In the genomic region with DNA sequence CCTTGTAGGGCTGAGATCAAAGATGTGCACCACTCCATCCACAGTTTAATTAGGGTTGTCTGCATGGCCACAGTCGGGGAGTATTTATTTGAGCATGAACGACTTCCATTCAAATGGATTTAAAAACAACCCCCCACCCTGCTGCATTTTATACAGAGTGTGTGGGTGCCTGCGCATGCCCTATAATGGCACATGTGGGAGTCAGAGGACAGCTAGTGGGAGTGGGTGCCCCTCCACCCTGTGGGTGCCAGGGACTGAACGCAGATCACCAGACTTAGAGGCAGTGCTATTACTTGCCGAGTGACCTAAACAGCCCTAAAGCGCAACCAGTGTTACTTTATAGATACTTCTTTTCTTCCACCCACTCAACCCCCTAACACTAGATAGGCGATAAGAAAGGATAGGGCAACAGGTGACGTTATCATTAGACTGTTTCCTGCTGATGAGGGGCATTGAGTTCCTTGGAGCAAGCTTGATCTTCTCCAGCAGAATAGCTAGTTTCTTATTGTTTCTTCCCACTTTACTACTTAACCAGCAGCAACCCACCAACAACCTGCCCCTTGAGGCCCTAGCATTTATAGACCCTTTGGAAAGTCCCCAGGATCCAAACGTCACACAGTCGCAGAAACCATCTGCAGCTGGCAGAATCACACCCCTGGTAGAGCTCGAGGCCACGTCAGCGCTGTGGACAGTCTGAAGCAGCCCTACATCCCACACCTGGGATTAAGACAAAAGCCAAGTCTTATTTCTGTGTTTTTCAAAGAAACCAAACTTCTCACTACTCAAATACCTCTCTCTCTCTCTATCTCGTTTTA, we compare ENCODE assay signal across 12 mouse cellular contexts. TPM values are rescaled to one million over a fixed set of nuclear protein-coding genes. Genes with fewer than 3 reads are reported as not detected.
DNase-seq lines count a peak whose midpoint lies in the region; ATAC-seq and TF ChIP-seq lines count a peak whose summit lies in the region.
"Had no signal": no experiment of that assay in that cellular context is flagged by ENCODE, and none has a peak within 500 bp of the region (broad histone marks: within the 10 kb centered on the region; RNA-seq: fewer than 3 reads in every experiment).

No protein-coding gene starts in this region.

- no peaks in the 10 kb centered on the region for H3K9me3 ChIP-seq in heart, postnatal 0 days (replicated peaks; ENCODE audit: control insufficient read depth, low read length)
- peaks cover 7% of the 10 kb centered on the region for H3K9me3 ChIP-seq in CH12.LX (replicated peaks; ENCODE audit: low read length)
- peaks cover 3% of the 10 kb centered on the region; the same call in 1 of the 2 replicates for H3K9me3 ChIP-seq in embryonic facial prominence, embryonic 12.5 days

- H3K4me3 ChIP-seq in heart, postnatal 0 days (ENCODE audit: low read depth, low read length), result no peak overlapping the region
- H3K4me3 ChIP-seq in CH12.LX (replicated peaks in 1 of 3; ENCODE audit: low read depth in 2 of 3, low read length in 2 of 3, poor library complexity in 1 of 3), result peak overlapping the region; percentile 31 to 41 (median 35)
- H3K4me3 ChIP-seq in embryonic facial prominence, embryonic 12.5 days, result no peak overlapping the region

- peak; percentile 18; the same call in 1 of the 2 replicates for TF ChIP-seq POLR2A in CH12.LX (IDR thresholded peaks at IDR 0.05; ENCODE audit: low read depth, low read length)

- no peak for TF ChIP-seq EP300 in heart, postnatal 0 days (IDR thresholded peaks at IDR 0.05; ENCODE audit: low read depth)
- TF ChIP-seq EP300 in CH12.LX (IDR thresholded peaks at IDR 0.05; ENCODE audit: low read length), result peak; percentile 47; the same call in 1 of the 2 replicates

- no peak overlapping the region for H3K4me2 ChIP-seq in heart, postnatal 0 days (ENCODE audit: low read depth, low read length)
- peak overlapping the region; percentile 88 for H3K4me2 ChIP-seq in CH12.LX (ENCODE audit: insufficient read depth, low read depth, poor library complexity, severe bottlenecking)
- H3K4me2 ChIP-seq in embryonic facial prominence, embryonic 12.5 days (replicated peaks), result peak overlapping the region; percentile 86; the same call in 1 of the 2 replicates

- H3K36me3 ChIP-seq in heart, postnatal 0 days (replicated peaks; ENCODE audit: control insufficient read depth, insufficient read depth, low read length), result no peaks in the 10 kb centered on the region
- H3K36me3 ChIP-seq in CH12.LX (replicated peaks in 1 of 2; ENCODE audit: control insufficient read depth in 1 of 2, insufficient read depth in 1 of 2, low read length in 1 of 2), result peaks cover 0 to 9% of the 10 kb centered on the region in 2 experiments
- H3K36me3 ChIP-seq in embryonic facial prominence, embryonic 12.5 days, result no peaks in the 10 kb centered on the region

- no peak for ATAC-seq in heart, postnatal 0 days (ENCODE audit: insufficient read depth, low read depth)
- no peak for ATAC-seq in embryonic facial prominence, embryonic 12.5 days (ENCODE audit: insufficient number of reproducible peaks, insufficient read depth, low FRiP score, low TSS enrichment)
- peak; percentile 16; the same call in 1 of the 2 replicates for ATAC-seq in megakaryocyte-erythroid progenitor cell, adult 5-6 weeks (replicated peaks; ENCODE audit: low FRiP score, low TSS enrichment, poor library complexity, severe bottlenecking)
- ATAC-seq: Patski had no signal

- TF ChIP-seq CTCF in heart, postnatal 0 days (IDR thresholded peaks at IDR 0.05; ENCODE audit: low read depth), result no peak
- no peak for TF ChIP-seq CTCF in CH12.LX (conservative IDR thresholded peaks at IDR 0.05 in 1 of 2, IDR thresholded peaks at IDR 0.05 in 1 of 2; ENCODE audit: low read depth in 2 of 2, low read length in 2 of 2)

- WGBS in heart, postnatal 0 days, result 82% methylated on average over 14 of the region's 14 CpGs
- 88% methylated on average over 14 of the region's 14 CpGs for WGBS in embryonic facial prominence, embryonic 12.5 days

- TF ChIP-seq RAD21 in CH12.LX (IDR thresholded peaks at IDR 0.05; ENCODE audit: low read depth, low read length), result no peak

- H3K9ac ChIP-seq in heart, postnatal 0 days (replicated peaks; ENCODE audit: low read depth, low read length), result no peak overlapping the region
- H3K9ac ChIP-seq in CH12.LX (ENCODE audit: insufficient read depth, low read depth), result peak overlapping the region; percentile 41; the same call in 1 of the 2 replicates
- H3K9ac ChIP-seq in embryonic facial prominence, embryonic 12.5 days, result 0 out of 2 replicates have a peak overlapping the region, but pooled peaks have one; percentile 2

- 0 out of 2 replicates have a peak overlapping the region, but pooled peaks have one; percentile 43 for H3K27ac ChIP-seq in heart, postnatal 0 days (ENCODE audit: low read depth)
- 0 out of 2 replicates have a peak overlapping the region, but pooled peaks have one; percentile 0 for H3K27ac ChIP-seq in CH12.LX (ENCODE audit: insufficient read depth, low read depth)
- no peak overlapping the region for H3K27ac ChIP-seq in embryonic facial prominence, embryonic 12.5 days
- H3K27ac ChIP-seq: kidney, postnatal 0 days had no signal

- H3K4me1 ChIP-seq in heart, postnatal 0 days (ENCODE audit: control insufficient read depth, insufficient read depth), result peaks cover 14% of the 10 kb centered on the region
- peaks cover 9 to 36% of the 10 kb centered on the region in 2 experiments for H3K4me1 ChIP-seq in CH12.LX (ENCODE audit: control insufficient read depth in 1 of 2, insufficient read depth in 2 of 2)
- H3K4me1 ChIP-seq in embryonic facial prominence, embryonic 12.5 days, result peaks cover 18% of the 10 kb centered on the region

- H3K27me3 ChIP-seq in heart, postnatal 0 days (ENCODE audit: control insufficient read depth, insufficient read depth, low read length), result no peaks in the 10 kb centered on the region
- H3K27me3 ChIP-seq in CH12.LX (replicated peaks), result no peaks in the 10 kb centered on the region
- H3K27me3 ChIP-seq in embryonic facial prominence, embryonic 12.5 days, result no peaks in the 10 kb centered on the region
- H3K27me3 ChIP-seq: Patski had no signal

- intact Hi-C loops in heart, postnatal 36 days (cut with DNase I), result loop anchor here (2.0 to 5.0 kb wide), 2 partner anchors 41 to 120 kb away; no protein-coding TSS in a partner anchor

- DNase-seq in heart, postnatal 0 days (ENCODE audit: low spot score), result no peak
- DNase-seq in heart, postnatal 36 days, result no peak
- peak; percentile 62 for DNase-seq in CH12.LX (ENCODE audit: extremely low read depth)
- no peak for DNase-seq in urinary bladder, postnatal 10 days (ENCODE audit: low spot score)
- DNase-seq in c-Kit-positive CD71-positive TER-119-positive erythroid progenitor cells, embryonic 14.5 days (ENCODE audit: low spot score), result no peak

- peaks cover 37% of the 10 kb centered on the region for H3K79me2 ChIP-seq in CH12.LX (replicated peaks; ENCODE audit: control insufficient read depth, extremely low read depth, insufficient read depth, poor library complexity, severe bottlenecking)

- dilution Hi-C loops in CH12.LX (cut with MboI; ENCODE audit: extremely low pct_ligation_motif_present, extremely low pct_unique_long_range_greater_than_20kb, low sequenced_read_pairs), result no loop called here

- in situ Hi-C loops in CH12.LX (cut with MboI; ENCODE audit: low pct_ligation_motif_present, low pct_unique_long_range_greater_than_20kb, low sequenced_read_pairs), result loop anchor here (5.0 kb wide), 1 partner anchor 45 kb away; no protein-coding TSS in a partner anchor

TF ChIP-seq in CH12.LX, 34 proteins besides CTCF, POLR2A, EP300 and RAD21 (continues in another document):
- TF ChIP-seq HCFC1 (IDR thresholded peaks at IDR 0.05; ENCODE audit: low read depth, low read length) (no peak), MAX (IDR thresholded peaks at IDR 0.05; ENCODE audit: low read length) (peak; percentile 67), PAX5 (IDR thresholded peaks at IDR 0.05; ENCODE audit: low read length) (no peak), MXI1 (IDR thresholded peaks at IDR 0.05; ENCODE audit: low read depth, low read length) (0 out of 2 replicates have a peak, but pooled peaks have one; percentile 27), NELFE (IDR thresholded peaks at IDR 0.05; ENCODE audit: low read depth, low read length) (0 out of 2 replicates have a peak, but pooled peaks have one; percentile 6), MYC (IDR thresholded peaks at IDR 0.05; ENCODE audit: low read depth, low read length) (peak; percentile 46; the same call in 1 of the 2 replicates)

RNA-seq across cellular contexts. Expression of gene Minos1, which starts 1.2 kb away (rescaled TPM):
- total RNA-seq in heart, postnatal 0 days (2014; rRNA removed; ENCODE audit: low replicate concordance), result 29.2 and 33.2 TPM in 2 replicates
- 1,270 and 1,334 TPM in 2 replicates for polyA plus RNA-seq in heart, postnatal 0 days (2015; fragmentation: Nextera tagmentation; extraction: Ambion mirVana)
- 100 to 1,000 TPM; 679 to 769 TPM for total RNA-seq in heart, postnatal 36 days (2021)
- total RNA-seq in CH12.LX (2012; rRNA removed), result 139 and 151 TPM in 2 replicates
- total RNA-seq in CH12.LX (2014; rRNA removed), result 36.8 and 39.2 TPM in 2 replicates
- polyA plus RNA-seq in CH12.LX (2012; ENCODE audit: insufficient read length, low read depth), result 410 and 418 TPM in 2 replicates
- 505 and 512 TPM in 2 replicates for polyA plus RNA-seq in embryonic facial prominence, embryonic 12.5 days (2016; fragmentation: Nextera tagmentation; extraction: Ambion mirVana)
- total RNA-seq in megakaryocyte-erythroid progenitor cell, adult 5-6 weeks (2014; fragmentation: Nextera tagmentation), result 461 and 512 TPM in 2 replicates
- total RNA-seq in megakaryocyte-erythroid progenitor cell, adult 5-6 weeks (2017), result 209 and 264 TPM in 2 replicates

RNA-seq across cellular contexts. Expression of gene Nbl1, which starts 39.3 kb away (rescaled TPM):
- total RNA-seq in heart, postnatal 0 days (2014; rRNA removed; ENCODE audit: low replicate concordance), result 33.2 and 55.8 TPM in 2 replicates
- polyA plus RNA-seq in heart, postnatal 0 days (2015; fragmentation: Nextera tagmentation; extraction: Ambion mirVana), result 14.2 and 16.8 TPM in 2 replicates
- 10 to 100 TPM; 25.5 to 29.1 TPM for total RNA-seq in heart, postnatal 36 days (2021)
- 0.55 and 0.89 TPM in 2 replicates for total RNA-seq in CH12.LX (2012; rRNA removed)
- total RNA-seq in CH12.LX (2014; rRNA removed), result 1.4 and 1.5 TPM in 2 replicates
- polyA plus RNA-seq in CH12.LX (2012; ENCODE audit: insufficient read length, low read depth), result 2.0 and 3.3 TPM in 2 replicates
- polyA plus RNA-seq in embryonic facial prominence, embryonic 12.5 days (2016; fragmentation: Nextera tagmentation; extraction: Ambion mirVana), result 160 and 161 TPM in 2 replicates
- not detected in 2 replicates for total RNA-seq in megakaryocyte-erythroid progenitor cell, adult 5-6 weeks (2014; fragmentation: Nextera tagmentation)
- total RNA-seq in megakaryocyte-erythroid progenitor cell, adult 5-6 weeks (2017), result not detected in 2 replicates

RNA-seq across cellular contexts. Expression of gene Htr6, which starts 56.7 kb away (rescaled TPM):
- not detected in 2 replicates for total RNA-seq in heart, postnatal 0 days (2014; rRNA removed; ENCODE audit: low replicate concordance)
- polyA plus RNA-seq in heart, postnatal 0 days (2015; fragmentation: Nextera tagmentation; extraction: Ambion mirVana), result not detected in 2 replicates
- not detected for total RNA-seq in heart, postnatal 36 days (2021)
- total RNA-seq in CH12.LX (2012; rRNA removed) (not detected in 2 replicates), CH12.LX (2014; rRNA removed) (not detected in 2 replicates)
- polyA plus RNA-seq in CH12.LX (2012; ENCODE audit: insufficient read length, low read depth), result not detected in 2 replicates
- 0.40 and 0.67 TPM in 2 replicates for polyA plus RNA-seq in embryonic facial prominence, embryonic 12.5 days (2016; fragmentation: Nextera tagmentation; extraction: Ambion mirVana)
- not detected in 2 replicates for total RNA-seq in megakaryocyte-erythroid progenitor cell, adult 5-6 weeks (2014; fragmentation: Nextera tagmentation)
- total RNA-seq in megakaryocyte-erythroid progenitor cell, adult 5-6 weeks (2017), result not detected in 2 replicates
- polyA plus RNA-seq: heart, embryonic 16.5 days; lung, postnatal 0 days; stomach, embryonic 14.5 days had no signal

Comparison
In these comparisons a context has a peak if more than half of its experiments do, and no peak if none do; other contexts are left out.
1. H3K4me3 ChIP-seq: peak in CH12.LX (3 of 3); none in heart, postnatal 0 days (single experiment) and embryonic facial prominence, embryonic 12.5 days (single experiment).
2. RNA of gene Nbl1, which starts 39.3 kb away (total RNA-seq): 33.2 to 55.8 TPM in heart, postnatal 0 days and 25.5 to 29.1 TPM in heart, postnatal 36 days; 0.55 to 1.5 TPM in CH12.LX and not detected in megakaryocyte-erythroid progenitor cell, adult 5-6 weeks; every median in the first group is over 10 times any median in the second.